Mouse (Mus musculus): ENCODE measurements around the gene Gm47841.

GRCm38 (mm10) chr15:101066920-101067696 lies 19.9 kb upstream of the Gm47841 start:
- TF ChIP-seq CTCF (IDR thresholded peaks at IDR 0.05 in 2 of 3, conservative IDR thresholded peaks at IDR 0.05 in 1 of 3; ENCODE audit: control insufficient read depth in 1 of 3, insufficient read depth in 1 of 3, low read depth in 2 of 3, low read length in 3 of 3, poor library complexity in 1 of 3, severe bottlenecking in 1 of 3), result no peak
- TF ChIP-seq POLR2AphosphoS2 (IDR thresholded peaks at IDR 0.05; ENCODE audit: low read length), result no peak
- TF ChIP-seq TBP (IDR thresholded peaks at IDR 0.05; ENCODE audit: low read depth, low read length), result no peak
- TF ChIP-seq EP300 (IDR thresholded peaks at IDR 0.05; ENCODE audit: low read depth in 1 of 2, low read length in 2 of 2), result no peak
- no peak for TF ChIP-seq ZC3H11A (IDR thresholded peaks at IDR 0.05; ENCODE audit: low read depth, low read length)
- no peak for TF ChIP-seq HCFC1 (IDR thresholded peaks at IDR 0.05; ENCODE audit: low read depth, low read length)
- TF ChIP-seq POLR2A (IDR thresholded peaks at IDR 0.05; ENCODE audit: control insufficient read depth in 1 of 2, insufficient read depth in 1 of 2, low read depth in 1 of 2, low read length in 2 of 2, poor library complexity in 1 of 2), result no peak
- no peak for TF ChIP-seq BHLHE40 (IDR thresholded peaks at IDR 0.05; ENCODE audit: borderline replicate concordance, low read depth, low read length)
- no peak for TF ChIP-seq ELF1 (IDR thresholded peaks at IDR 0.05; ENCODE audit: low read depth, low read length)
